Mouse (Mus musculus) gastrocnemius, postnatal 4 days (tissue): ENCODE results near the gene Furin. TPM values are rescaled to one million over a fixed set of nuclear protein-coding genes. Genes with fewer than 3 reads are reported as not detected.
A peak's percentile ranks its signal among the peaks of the same experiment; 100 is the strongest.

ENCODE experiments used
- DNase-seq, 2 experiments: peaks; one replicate each; pipeline ENCODE4 v3.0.0; 2021 to 2022; ENCODE audit warnings: low spot score in 2 of 2, mixed read lengths in 2 of 2
- total RNA-seq, 2 experiments: library from RNA; stranded (reverse); gene quantifications; 2 replicates each; pipeline ENCODE4 v1.2.3; 2021

Gene Furin
- total RNA-seq, 2 experiments from 2014 or later, result 73.8 to 77.6 TPM

GRCm38 (mm10) chr7:80343270-80344018 is 61.8 kb downstream of the Furin start:
- DNase-seq, result no peak

GRCm38 (mm10) chr7:80342858-80343257 is 62.4 kb downstream of the Furin start, which contains the start of gene Hddc3:
Hddc3 (plus strand) TSS chr7:80343104.
- DNase-seq, result peak; percentile 88 to 97

- DNase-seq, result no peak
Observed at GRCm38 (mm10) chr7:80341793-80342192, 63.4 kb downstream of the Furin start.

GRCm38 (mm10) chr7:80340793-80341192 is 64.4 kb downstream of the Furin start, which contains the start of gene Unc45a:
Unc45a (minus strand) TSS chr7:80341005.
- DNase-seq, result peak in 1 of 2 experiments; percentile 67

GRCm38 (mm10) chr7:80339793-80340628 is 65.2 kb downstream of the Furin start:
- DNase-seq, result peak; percentile 93 to 98

- DNase-seq, result no peak
Observed at GRCm38 (mm10) chr7:80339371-80339770, 65.9 kb downstream of the Furin start.

Other genes with a start within 250 kb of the Furin start
- 1 to 10 TPM; 5.4 to 5.6 TPM for gene Sema4b, start 218.6 kb downstream of the Furin start, total RNA-seq
- gene Cib1, start 172.6 kb downstream of the Furin start, total RNA-seq, result 10 to 100 TPM; 21.1 to 21.2 TPM
- gene Gdpgp1, start 172.6 kb downstream of the Furin start, total RNA-seq, result 1 to 10 TPM; 1.7 to 1.9 TPM
- under 1 TPM; 0.36 to 0.61 TPM for gene Ttll13, start 159.1 kb downstream of the Furin start, total RNA-seq
- 10 to 100 TPM; 24.4 to 24.6 TPM for gene Ngrn, start 144.2 kb downstream of the Furin start, total RNA-seq
- gene Vps33b, start 135.8 kb downstream of the Furin start, total RNA-seq, result 1 to 10 TPM; 7.9 to 8.1 TPM
- 10 to 100 TPM; 40.0 to 41.4 TPM for gene Prc1, start 111.0 kb downstream of the Furin start, total RNA-seq
- 10 to 100 TPM in 1 of 2 experiments, 1 to 10 TPM in 1; 9.4 to 10.4 TPM for gene Rccd1, start 81.0 kb downstream of the Furin start, total RNA-seq
- gene Unc45a, start 64.4 kb downstream of the Furin start, total RNA-seq, result 10 to 100 TPM; 18.4 to 19.4 TPM
- gene Hddc3, start 62.3 kb downstream of the Furin start, total RNA-seq, result 10 to 100 TPM; 48.0 to 48.3 TPM
- gene Man2a2, start 34.1 kb downstream of the Furin start, total RNA-seq, result 10 to 100 TPM; 87.2 to 91.1 TPM
- gene Fes, start 17.5 kb downstream of the Furin start, total RNA-seq, result 10 to 100 TPM; 16.7 to 18.1 TPM
- 10 to 100 TPM in 1 of 2 experiments, 1 to 10 TPM in 1; 8.3 to 10.7 TPM for gene Blm, start 129.7 kb upstream of the Furin start, total RNA-seq